Mouse (Mus musculus) CH12.LX (cell line): Measurements from ENCODE around the gene Ddi2. TPM values are rescaled to one million over a fixed set of nuclear protein-coding genes. Genes with fewer than 3 reads are reported as not detected.

Source experiments
- DNase-seq: peaks from one replicate; pipeline ENCODE4 v3.0.0-alpha.2; 2013; ENCODE audit errors: extremely low read depth
- H3K27ac ChIP-seq: 2 replicates; pipeline ENCODE4 v1.5.1; 2012; ENCODE audit warnings: low read depth, mild to moderate bottlenecking, control low read depth, moderate library complexity; ENCODE audit not compliant: insufficient read depth
- H3K27me3 ChIP-seq: replicated peaks from 2 replicates; pipeline ENCODE3; 2012; ENCODE audit warnings: inconsistent platforms
- H3K36me3 ChIP-seq, 2 experiments: replicated peaks in 1 of 2; 2 replicates each; pipeline versions ENCODE3 to v1.6.1; 2012; ENCODE audit warnings: inconsistent platforms in 1 of 2, low read length in 1 of 2, mild to moderate bottlenecking in 1 of 2, mixed read lengths in 1 of 2, moderate library complexity in 1 of 2; ENCODE audit not compliant: control insufficient read depth in 1 of 2, insufficient read depth in 1 of 2
- H3K4me1 ChIP-seq, 2 experiments: 2 replicates each; pipeline ENCODE4 v1.6.1; 2012; ENCODE audit warnings: inconsistent platforms in 1 of 2, moderate library complexity in 1 of 2; ENCODE audit not compliant: insufficient read depth in 2 of 2, control insufficient read depth in 1 of 2
- H3K4me2 ChIP-seq: 2 replicates; pipeline ENCODE4 v1.6.1; 2012; ENCODE audit warnings: low read depth, mild to moderate bottlenecking, control low read depth; ENCODE audit not compliant: poor library complexity, insufficient read depth, severe bottlenecking
- H3K4me3 ChIP-seq, 3 experiments: fragments of 150-350 bp in 1 of 3; sonication (generic) in 1 of 3; replicated peaks in 1 of 3; 2 replicates each; pipeline versions ENCODE3 to v1.5.1; 2011 to 2012; ENCODE audit warnings: low read depth in 2 of 3, low read length in 2 of 3, mild to moderate bottlenecking in 2 of 3, moderate library complexity in 2 of 3, control low read depth in 1 of 3, improper control_type of control experiment in 1 of 3, inconsistent platforms in 1 of 3, mixed read lengths in 1 of 3; ENCODE audit not compliant: poor library complexity in 1 of 3
- H3K79me2 ChIP-seq: replicated peaks from 2 replicates; pipeline ENCODE4 v1.6.1; 2012; ENCODE audit warnings: mild to moderate bottlenecking, moderate library complexity; ENCODE audit not compliant: control insufficient read depth, poor library complexity, insufficient read depth, severe bottlenecking; ENCODE audit errors: extremely low read depth
- H3K9ac ChIP-seq: 2 replicates; pipeline ENCODE4 v1.6.1; 2012; ENCODE audit warnings: low read depth, mild to moderate bottlenecking, control low read depth, moderate library complexity; ENCODE audit not compliant: insufficient read depth
- H3K9me3 ChIP-seq: replicated peaks from 2 replicates; pipeline ENCODE3; 2012; ENCODE audit warnings: low read length, inconsistent platforms, mixed read lengths
- BHLHE40 ChIP-seq: IDR thresholded peaks from 2 replicates; pipeline ENCODE4 v1.6.1; 2011; ENCODE audit warnings: mild to moderate bottlenecking, low read depth, low read length, improper control_type of control experiment
- CHD1 ChIP-seq: IDR thresholded peaks from 2 replicates; pipeline ENCODE4 v1.6.1; 2012; ENCODE audit warnings: low read depth, low read length, improper control_type of control experiment, inconsistent platforms
- CHD2 ChIP-seq: IDR thresholded peaks from 2 replicates; pipeline ENCODE4 v1.6.1; 2011; ENCODE audit warnings: low read length, improper control_type of control experiment
- E2F4 ChIP-seq: IDR thresholded peaks from 2 replicates; pipeline ENCODE4 v1.6.1; 2011; ENCODE audit warnings: low read depth, low read length, improper control_type of control experiment; ENCODE audit not compliant: insufficient replicate concordance
- ELF1 ChIP-seq: IDR thresholded peaks from 2 replicates; pipeline ENCODE4 v1.6.1; 2014; ENCODE audit warnings: low read depth, mild to moderate bottlenecking, inconsistent platforms, low read length, improper control_type of control experiment
- EP300 ChIP-seq: IDR thresholded peaks from 2 replicates; pipeline ENCODE4 v1.6.1; 2011; ENCODE audit warnings: low read length, improper control_type of control experiment
- ETS1 ChIP-seq: conservative IDR thresholded peaks from 2 replicates; pipeline ENCODE4 v1.6.1; 2012; ENCODE audit warnings: low read depth, mild to moderate bottlenecking, inconsistent platforms, low read length, improper control_type of control experiment, moderate library complexity
- HCFC1 ChIP-seq: IDR thresholded peaks from 2 replicates; pipeline ENCODE4 v1.6.1; 2012; ENCODE audit warnings: low read depth, mild to moderate bottlenecking, inconsistent platforms, low read length, improper control_type of control experiment
- IRF4 ChIP-seq: IDR thresholded peaks from 2 replicates; pipeline ENCODE4 v1.6.1; 2014; ENCODE audit warnings: low read depth, mild to moderate bottlenecking, inconsistent platforms, low read length, improper control_type of control experiment
- KAT2A ChIP-seq: IDR thresholded peaks from 2 replicates; pipeline ENCODE4 v1.6.1; 2012; ENCODE audit warnings: low read length, improper control_type of control experiment, inconsistent platforms; ENCODE audit not compliant: insufficient replicate concordance
- MAFK ChIP-seq: IDR thresholded peaks from 2 replicates; pipeline ENCODE4 v1.6.1; 2011; ENCODE audit warnings: low read length, improper control_type of control experiment; ENCODE audit not compliant: insufficient replicate concordance
- MAX ChIP-seq: IDR thresholded peaks from 2 replicates; pipeline ENCODE4 v1.6.1; 2011; ENCODE audit warnings: low read length, improper control_type of control experiment
- MEF2A ChIP-seq: IDR thresholded peaks from 2 replicates; pipeline ENCODE4 v1.6.1; 2014; ENCODE audit warnings: low read depth, mild to moderate bottlenecking, inconsistent platforms, low read length, improper control_type of control experiment, borderline replicate concordance
- MXI1 ChIP-seq: IDR thresholded peaks from 2 replicates; pipeline ENCODE4 v1.6.1; 2011; ENCODE audit warnings: mild to moderate bottlenecking, low read depth, low read length, improper control_type of control experiment
- MYC ChIP-seq: IDR thresholded peaks from 2 replicates; pipeline ENCODE4 v1.6.1; 2011; ENCODE audit warnings: low read depth, mild to moderate bottlenecking, improper control_type of control experiment, low read length
- NELFE ChIP-seq: IDR thresholded peaks from 2 replicates; pipeline ENCODE4 v1.6.1; 2011; ENCODE audit warnings: low read depth, low read length, improper control_type of control experiment
- NRF1 ChIP-seq: IDR thresholded peaks from 2 replicates; pipeline ENCODE4 v1.6.1; 2014; ENCODE audit warnings: low read depth, mild to moderate bottlenecking, inconsistent platforms, low read length, improper control_type of control experiment, moderate library complexity
- PAX5 ChIP-seq: IDR thresholded peaks from 2 replicates; pipeline ENCODE4 v1.6.1; 2012; ENCODE audit warnings: low read length, inconsistent platforms, mixed read lengths
- POLR2A ChIP-seq: IDR thresholded peaks from 2 replicates; pipeline ENCODE4 v1.6.1; 2011; ENCODE audit warnings: low read depth, mild to moderate bottlenecking, improper control_type of control experiment, low read length
- RCOR1 ChIP-seq: conservative IDR thresholded peaks from 2 replicates; pipeline ENCODE4 v1.6.1; 2012; ENCODE audit warnings: low read depth, mild to moderate bottlenecking, inconsistent platforms, low read length, improper control_type of control experiment
- SIN3A ChIP-seq: IDR thresholded peaks from 2 replicates; pipeline ENCODE4 v1.6.1; 2012; ENCODE audit warnings: low read length, improper control_type of control experiment, inconsistent platforms
- SMC3 ChIP-seq: IDR thresholded peaks from 2 replicates; pipeline ENCODE4 v1.6.1; 2011; ENCODE audit warnings: low read depth, low read length, improper control_type of control experiment
- TBP ChIP-seq: conservative IDR thresholded peaks from 2 replicates; pipeline ENCODE4 v1.6.1; 2011; ENCODE audit warnings: low read depth, low read length, improper control_type of control experiment
- TCF12 ChIP-seq: IDR thresholded peaks from 2 replicates; pipeline ENCODE4 v1.6.1; 2014; ENCODE audit warnings: low read depth, mild to moderate bottlenecking, inconsistent platforms, low read length, improper control_type of control experiment
- UBTF ChIP-seq: IDR thresholded peaks from 2 replicates; pipeline ENCODE4 v1.6.1; 2012; ENCODE audit warnings: low read depth, mild to moderate bottlenecking, inconsistent platforms, low read length, improper control_type of control experiment, moderate library complexity
- USF1 ChIP-seq: IDR thresholded peaks from 2 replicates; pipeline ENCODE4 v1.6.1; 2014; ENCODE audit warnings: low read depth, mild to moderate bottlenecking, inconsistent platforms, low read length, improper control_type of control experiment
- USF2 ChIP-seq: conservative IDR thresholded peaks from 2 replicates; pipeline ENCODE4 v1.6.1; 2011; ENCODE audit warnings: low read depth, low read length, improper control_type of control experiment
- ZMIZ1 ChIP-seq: IDR thresholded peaks from 2 replicates; pipeline ENCODE4 v1.6.1; 2012; ENCODE audit warnings: low read depth, mild to moderate bottlenecking, inconsistent platforms, low read length, improper control_type of control experiment
- ZNF384 ChIP-seq: IDR thresholded peaks from 2 replicates; pipeline ENCODE4 v1.6.1; 2012; ENCODE audit warnings: low read depth, low read length, improper control_type of control experiment, inconsistent platforms
- dilution Hi-C: fragments of 300-500 bp; cut with MboI; formaldehyde crosslinking; loops from 2 replicates; pipeline ENCODE4 v1.14.3; 2020; ENCODE audit warnings: low sequenced_read_pairs; ENCODE audit not compliant: extremely low pct_unique_long_range_greater_than_20kb, extremely low pct_ligation_motif_present
- in situ Hi-C: fragments of 300-500 bp; cut with MboI; formaldehyde crosslinking; loops from 3 replicates; pipeline ENCODE4 v1.14.3; 2019; ENCODE audit warnings: low sequenced_read_pairs, low pct_ligation_motif_present, low pct_unique_long_range_greater_than_20kb, mixed read lengths
- polyA plus RNA-seq: library from polyadenylated mRNA; unstranded; fragments of >175 nt; gene quantifications from 2 replicates; pipeline ENCODE4 v1.2.1, GENCODE M21; 2012; ENCODE audit warnings: low read depth; ENCODE audit not compliant: insufficient read length
- total RNA-seq, 2 experiments: library from RNA; depleted of rRNA; stranded (reverse); fragments of 300-350 nt in 1 of 2; fragments of >200 nt in 1 of 2; gene quantifications; 2 replicates each; pipeline ENCODE4 v1.2.3; 2012 to 2014

Gene Ddi2
- total and polyA plus RNA-seq, 3 experiments = 18.0 to 37.3 (median 19.9) TPM

DNA sequence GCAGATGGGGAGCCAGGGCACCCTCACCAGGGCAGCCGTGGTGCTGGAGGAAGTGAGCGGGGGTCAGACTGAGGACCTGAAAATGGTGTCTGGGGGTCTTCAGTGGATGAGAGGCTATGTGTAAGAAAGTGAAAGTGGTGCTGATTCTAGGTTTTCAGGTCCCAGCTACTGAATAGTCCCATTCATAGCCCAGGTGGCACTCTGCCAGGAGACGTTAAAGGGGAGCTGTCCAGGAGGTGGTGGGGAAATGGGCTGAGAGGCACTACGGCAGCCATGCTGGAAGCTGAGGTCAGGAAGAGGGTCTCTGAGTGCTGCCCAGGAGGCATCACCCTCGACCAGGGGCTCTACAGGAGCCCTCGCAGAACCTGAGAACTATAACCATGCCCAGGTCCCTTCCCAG is 74.0 kb downstream of the Ddi2 start:
- no peak for DNase-seq
- Histone ChIP-seq H3K27me3 (no peaks in the 10 kb centered on the region), H3K36me3 (peaks cover 18 to 81% of the 10 kb centered on the region in 2 experiments), H3K9ac (no peak overlapping the region), H3K9me3 (no peaks in the 10 kb centered on the region), H3K4me2 (no peak overlapping the region), H3K79me2 (peaks cover 3% of the 10 kb centered on the region; the same call in 1 of the 2 replicates), H3K4me3 (no peak overlapping the region), H3K27ac (no peak overlapping the region), H3K4me1 (peaks cover 0 to 32% of the 10 kb centered on the region in 2 experiments; a peak in 2 of 4 replicates)
- in situ Hi-C loops (no loop called here), dilution Hi-C loops (no loop called here)
- TF ChIP-seq CHD1 (no peak), MYC (no peak), HCFC1 (no peak), ETS1 (no peak), SIN3A (no peak), NRF1 (no peak), BHLHE40 (no peak), MEF2A (no peak), POLR2A (no peak), NELFE (no peak), ELF1 (no peak), USF1 (no peak), KAT2A (no peak), USF2 (no peak), IRF4 (no peak), TBP (no peak), ZNF384 (no peak), MAFK (no peak)

DNA sequence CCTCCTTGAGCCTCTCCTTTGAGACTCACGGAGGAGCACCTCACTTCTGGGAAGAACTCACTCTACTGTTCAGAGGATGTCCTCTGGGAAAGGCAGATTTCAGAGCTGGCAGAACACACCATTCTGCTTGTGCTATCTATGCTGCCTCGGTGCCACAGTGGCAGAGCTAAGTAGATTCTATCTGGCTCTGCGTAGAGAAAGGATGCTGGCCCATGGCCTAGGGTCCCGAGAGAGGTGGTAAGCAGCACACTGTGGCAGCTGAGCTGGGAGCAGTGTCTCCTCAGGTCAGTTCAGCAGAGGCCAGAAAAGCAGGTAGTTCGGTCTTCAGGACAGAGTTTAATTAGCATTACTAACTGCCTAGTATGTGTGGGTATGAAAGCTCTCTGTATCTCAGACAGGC is 75.0 kb downstream of the Ddi2 start:
- TF ChIP-seq CHD2 (no peak), USF2 (no peak), MAX (no peak), PAX5 (no peak), SIN3A (no peak), MXI1 (no peak), MAFK (no peak), USF1 (no peak), NELFE (no peak), UBTF (no peak), CHD1 (no peak), E2F4 (no peak), KAT2A (no peak), RCOR1 (no peak), EP300 (no peak), TBP (no peak), SMC3 (no peak), TCF12 (no peak), ZMIZ1 (no peak), HCFC1 (no peak)
- TF ChIP-seq, all 38 proteins: peak for 0
- Histone ChIP-seq H3K4me3 (no peak overlapping the region), H3K36me3 (peaks cover 11 to 78% of the 10 kb centered on the region in 2 experiments), H3K9ac (no peak overlapping the region), H3K79me2 (no peaks in the 10 kb centered on the region; the same call in 1 of the 2 replicates), H3K9me3 (no peaks in the 10 kb centered on the region), H3K27me3 (no peaks in the 10 kb centered on the region), H3K27ac (no peak overlapping the region), H3K4me1 (peaks cover 0 to 31% of the 10 kb centered on the region in 2 experiments; a peak in 2 of 4 replicates), H3K4me2 (no peak overlapping the region)
- dilution Hi-C loops = no loop called here
- in situ Hi-C loops = no loop called here
- DNase-seq = no peak
